Mouse (Mus musculus): Measurements from ENCODE around the gene Shh.

DNA sequence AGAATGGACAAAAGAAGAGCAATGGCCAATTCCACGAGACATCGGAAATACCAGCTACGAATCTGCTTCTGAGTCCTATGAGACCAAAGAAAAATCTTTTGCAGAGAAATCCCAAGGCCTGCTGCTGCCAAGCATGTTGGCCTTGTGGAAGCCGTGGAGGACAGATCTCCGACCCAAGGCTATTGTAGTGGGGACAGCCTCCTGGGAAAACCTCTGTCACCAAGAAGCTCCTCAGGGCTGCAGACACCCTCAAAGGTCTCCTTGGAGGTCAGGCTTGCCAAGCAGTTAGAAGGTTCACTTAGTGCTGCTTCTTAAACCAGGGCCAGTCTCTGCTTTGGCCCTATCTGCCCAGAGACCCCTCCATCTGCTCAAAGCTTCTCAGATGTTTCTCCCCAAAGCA is 11.3 kb downstream of the Shh start:
- TF ChIP-seq CTCF (IDR thresholded peaks at IDR 0.05; ENCODE audit: extremely low read depth, insufficient read depth, low read length) (no peak), POLR2A (IDR thresholded peaks at IDR 0.05; ENCODE audit: extremely low read depth, insufficient read depth, low read length) (no peak)
